Mouse (Mus musculus): ENCODE results near the gene Chaf1b. TPM values are rescaled to one million over a fixed set of nuclear protein-coding genes. Genes with fewer than 3 reads are reported as not detected.

The Chaf1b gene
- total and polyA plus RNA-seq, 3 experiments = 48.2 to 53.9 TPM; not detected in 1

GRCm38 (mm10) chr16:93910735-93911665 is 27.3 kb downstream of the Chaf1b start (continued):
- no peak for TF ChIP-seq ZC3H11A (IDR thresholded peaks at IDR 0.05; ENCODE audit: low read depth, low read length)
- TF ChIP-seq EP300 (IDR thresholded peaks at IDR 0.05; ENCODE audit: low read depth in 1 of 2, low read length in 2 of 2) = peak; percentile 70 to 81
- no peak for TF ChIP-seq NRF1 (IDR thresholded peaks at IDR 0.05; ENCODE audit: insufficient read depth, low read depth, low read length, poor library complexity, severe bottlenecking)

- H3K36me3 ChIP-seq (ENCODE audit: control insufficient read depth in 1 of 2, insufficient read depth in 2 of 2, low read length in 2 of 2) = peaks cover 0 to 21% of the 10 kb centered on the region in 2 experiments; a peak in 2 of 4 replicates
- H3K9ac ChIP-seq (ENCODE audit: control insufficient read depth, low read depth, low read length, poor library complexity, severe bottlenecking) = no peak overlapping the region
- TF ChIP-seq CHD2 (IDR thresholded peaks at IDR 0.05; ENCODE audit: low read length) (no peak), JUND (IDR thresholded peaks at IDR 0.05; ENCODE audit: low read depth, low read length) (no peak), ETS1 (IDR thresholded peaks at IDR 0.05; ENCODE audit: low read depth, low read length) (no peak), MAFK (IDR thresholded peaks at IDR 0.05; ENCODE audit: borderline replicate concordance, low read depth, low read length) (no peak), CTCF (IDR thresholded peaks at IDR 0.05 in 2 of 3, conservative IDR thresholded peaks at IDR 0.05 in 1 of 3; ENCODE audit: control insufficient read depth in 1 of 3, insufficient read depth in 1 of 3, low read depth in 2 of 3, low read length in 3 of 3, poor library complexity in 1 of 3, severe bottlenecking in 1 of 3) (no peak), TBP (IDR thresholded peaks at IDR 0.05; ENCODE audit: low read depth, low read length) (no peak), RCOR1 (IDR thresholded peaks at IDR 0.05; ENCODE audit: low read depth, low read length) (no peak), MYC (IDR thresholded peaks at IDR 0.05; ENCODE audit: low read depth, low read length) (no peak), SIN3A (IDR thresholded peaks at IDR 0.05; ENCODE audit: low read length) (no peak), BHLHE40 (IDR thresholded peaks at IDR 0.05; ENCODE audit: borderline replicate concordance, low read depth, low read length) (no peak)
- no peaks in the 10 kb centered on the region for H3K79me2 ChIP-seq (ENCODE audit: control insufficient read depth, insufficient read depth, low read length, poor library complexity)
- H3K27ac ChIP-seq (ENCODE audit: control insufficient read depth, low read depth, low read length) = no peak overlapping the region
- no peaks in the 10 kb centered on the region for H3K9me3 ChIP-seq (replicated peaks; ENCODE audit: insufficient read depth, low read length)
- peaks cover 11 to 30% of the 10 kb centered on the region in 2 experiments for H3K4me1 ChIP-seq (ENCODE audit: control insufficient read depth in 1 of 2, insufficient read depth in 2 of 2, low read length in 2 of 2)
- no peak for DNase-seq (ENCODE audit: low read depth, low spot score)
- H3K27me3 ChIP-seq (ENCODE audit: control insufficient read depth in 1 of 2, insufficient read depth in 2 of 2, low read length in 2 of 2) = no peaks in the 10 kb centered on the region
- no peak overlapping the region for H3K4me3 ChIP-seq (ENCODE audit: control insufficient read depth in 1 of 2, insufficient read depth in 1 of 2, low read depth in 2 of 2, low read length in 2 of 2)
Observed at GRCm38 (mm10) chr16:93912158-93912557, 28.5 kb downstream of the Chaf1b start.

GRCm38 (mm10) chr16:93912808-93913207 is 29.1 kb downstream of the Chaf1b start:
- H3K9ac ChIP-seq (ENCODE audit: control insufficient read depth, low read depth, low read length, poor library complexity, severe bottlenecking) = no peak overlapping the region
- H3K36me3 ChIP-seq (ENCODE audit: control insufficient read depth in 1 of 2, insufficient read depth in 2 of 2, low read length in 2 of 2) = peaks cover 0 to 21% of the 10 kb centered on the region in 2 experiments; a peak in 2 of 4 replicates
- H3K4me3 ChIP-seq (ENCODE audit: control insufficient read depth in 1 of 2, insufficient read depth in 1 of 2, low read depth in 2 of 2, low read length in 2 of 2) = no peak overlapping the region
- no peak for DNase-seq (ENCODE audit: low read depth, low spot score)
- no peaks in the 10 kb centered on the region for H3K27me3 ChIP-seq (ENCODE audit: control insufficient read depth in 1 of 2, insufficient read depth in 2 of 2, low read length in 2 of 2)
- no peaks in the 10 kb centered on the region for H3K79me2 ChIP-seq (ENCODE audit: control insufficient read depth, insufficient read depth, low read length, poor library complexity)
- H3K27ac ChIP-seq (ENCODE audit: control insufficient read depth, low read depth, low read length) = no peak overlapping the region
- H3K4me1 ChIP-seq (ENCODE audit: control insufficient read depth in 1 of 2, insufficient read depth in 2 of 2, low read length in 2 of 2) = peaks cover 12 to 32% of the 10 kb centered on the region in 2 experiments
- no peaks in the 10 kb centered on the region for H3K9me3 ChIP-seq (replicated peaks; ENCODE audit: insufficient read depth, low read length)
- TF ChIP-seq TCF12 (IDR thresholded peaks at IDR 0.05; ENCODE audit: low read depth, low read length) (no peak), TAL1 (IDR thresholded peaks at IDR 0.05; ENCODE audit: low read length) (no peak), ZKSCAN1 (IDR thresholded peaks at IDR 0.05; ENCODE audit: low read depth, low read length) (no peak), NELFE (IDR thresholded peaks at IDR 0.05; ENCODE audit: low read depth, low read length) (no peak), POLR2AphosphoS5 (IDR thresholded peaks at IDR 0.05; ENCODE audit: borderline replicate concordance, low read depth, low read length) (no peak)

Measured in MEL (cell line).